Mouse (Mus musculus) small intestine, adult 2 months (tissue): ENCODE measurements around the gene Tmem223. TPM values are rescaled to one million over a fixed set of nuclear protein-coding genes. Genes with fewer than 3 reads are reported as not detected.
"Not testable (repeated sequence)": the region's sequence is repeated elsewhere in the genome, so short reads cannot be mapped to it uniquely, and the experiment has no call there.

Source experiments
- H3K27ac ChIP-seq: fragments of 200-500 bp; 2 replicates; pipeline ENCODE4 v1.5.1; 2012; ENCODE audit warnings: low read depth, low read length, control low read depth, inconsistent platforms; ENCODE audit not compliant: insufficient read depth
- H3K27me3 ChIP-seq: fragments of 200-500 bp; 2 replicates; pipeline ENCODE4 v1.6.1; 2012; ENCODE audit warnings: mild to moderate bottlenecking, moderate library complexity, low read length, inconsistent platforms; ENCODE audit not compliant: control insufficient read depth, insufficient read depth
- H3K36me3 ChIP-seq: fragments of 200-500 bp; 2 replicates; pipeline ENCODE4 v1.6.1; 2012; ENCODE audit warnings: mild to moderate bottlenecking, low read length, control low read depth, inconsistent platforms; ENCODE audit not compliant: control insufficient read depth, insufficient read depth
- H3K4me1 ChIP-seq: fragments of 200-500 bp; 2 replicates; pipeline ENCODE4 v1.6.1; 2012; ENCODE audit warnings: low read length, inconsistent platforms, mixed read lengths; ENCODE audit not compliant: control insufficient read depth, insufficient read depth, insufficient read length
- H3K4me3 ChIP-seq: fragments of 200-500 bp; 2 replicates; pipeline ENCODE4 v1.5.1; 2012; ENCODE audit warnings: low read depth, mild to moderate bottlenecking, control low read depth, inconsistent platforms, low read length, moderate library complexity
- CTCF ChIP-seq: fragments of 200-500 bp; IDR thresholded peaks from 2 replicates; pipeline ENCODE4 v1.5.1; 2012; ENCODE audit warnings: low read depth, mild to moderate bottlenecking, control low read depth, inconsistent platforms, low read length, moderate library complexity, mixed read lengths; ENCODE audit not compliant: insufficient replicate concordance, insufficient read length; ENCODE audit errors: extremely low read depth
- POLR2A ChIP-seq: fragments of 200-500 bp; IDR thresholded peaks from 2 replicates; pipeline ENCODE4 v1.6.1; 2012; ENCODE audit warnings: low read depth, mild to moderate bottlenecking, control low read depth, inconsistent platforms, low read length, moderate library complexity
- WGBS: fragments of 180-500 bp; shearing (Covaris S2); methylation state at CpG from one replicate; pipeline ENCODE4 v1.1.7; 2018; 5-methylcytosine and 5-hydroxymethylcytosine counted together
- polyA plus RNA-seq: library from polyadenylated mRNA; depleted of rRNA; stranded (reverse); fragments of >200 nt; gene quantifications from 2 replicates; pipeline ENCODE4 v1.2.3, GENCODE M21; 2012

The Tmem223 gene
- polyA plus RNA-seq, 1 experiment = 142 TPM

DNA sequence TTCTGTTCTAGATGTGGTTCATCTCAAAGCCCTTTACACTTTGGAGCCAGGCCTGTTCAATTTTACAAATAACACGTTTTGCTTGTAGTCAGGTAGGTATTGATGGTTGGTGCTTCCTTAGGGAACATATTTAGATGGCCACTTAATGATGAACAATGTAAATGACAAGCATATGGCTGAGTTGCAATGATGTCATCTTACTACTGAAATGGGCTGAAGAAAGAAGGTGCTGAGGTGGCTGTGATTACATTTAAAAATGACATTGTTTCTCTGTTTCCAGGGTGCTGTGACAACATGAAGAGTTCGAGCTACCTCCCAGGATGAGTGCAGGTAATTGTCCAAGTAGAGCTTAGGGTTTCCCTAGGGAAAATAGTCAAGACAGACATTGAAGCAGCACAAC lies 46.4 kb upstream of the Tmem223 start:
- Histone ChIP-seq H3K4me1 (no peaks in the 10 kb centered on the region; the same call in 1 of the 2 replicates), H3K27ac (no peak overlapping the region), H3K27me3 (no peaks in the 10 kb centered on the region), H3K4me3 (no peak overlapping the region), H3K36me3 (peaks cover 22% of the 10 kb centered on the region)
- WGBS = under 1% methylated on average over 2 of the region's 2 CpGs
- no peak for TF ChIP-seq CTCF
- TF ChIP-seq POLR2A = no peak

DNA sequence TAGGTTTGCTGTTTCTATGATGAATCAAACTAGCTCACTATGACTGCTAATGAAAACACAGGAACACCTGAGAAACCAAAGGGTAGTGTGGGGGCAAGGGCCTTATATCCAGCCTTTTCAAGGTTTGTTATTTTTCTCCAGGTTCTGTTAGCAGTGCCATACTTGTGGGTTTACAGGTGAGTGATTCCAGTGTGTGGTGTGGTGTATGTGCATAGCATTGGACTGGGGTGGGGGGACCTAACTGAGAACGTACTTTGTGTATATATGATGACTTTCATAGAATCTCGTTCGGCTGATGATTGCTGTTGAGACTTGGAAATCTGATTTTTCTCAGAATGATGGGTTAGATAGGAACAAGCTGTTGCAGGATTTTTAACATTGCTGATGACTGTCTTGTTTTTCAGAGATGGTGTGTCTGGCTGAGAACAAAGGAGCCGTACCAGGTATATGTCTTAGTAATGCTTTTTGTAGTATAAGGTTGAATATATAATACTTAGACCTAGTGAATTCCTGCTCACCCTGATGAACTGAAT lies 45.6 kb upstream of the Tmem223 start:
- H3K36me3 ChIP-seq = peaks cover 22% of the 10 kb centered on the region
- no peaks in the 10 kb centered on the region; the same call in 1 of the 2 replicates for H3K4me1 ChIP-seq
- H3K4me3 ChIP-seq = no peak overlapping the region
- 35% methylated on average over 4 of the region's 4 CpGs for WGBS
- no peak overlapping the region for H3K27ac ChIP-seq
- no peaks in the 10 kb centered on the region for H3K27me3 ChIP-seq
- TF ChIP-seq CTCF (no peak), POLR2A (no peak)

DNA sequence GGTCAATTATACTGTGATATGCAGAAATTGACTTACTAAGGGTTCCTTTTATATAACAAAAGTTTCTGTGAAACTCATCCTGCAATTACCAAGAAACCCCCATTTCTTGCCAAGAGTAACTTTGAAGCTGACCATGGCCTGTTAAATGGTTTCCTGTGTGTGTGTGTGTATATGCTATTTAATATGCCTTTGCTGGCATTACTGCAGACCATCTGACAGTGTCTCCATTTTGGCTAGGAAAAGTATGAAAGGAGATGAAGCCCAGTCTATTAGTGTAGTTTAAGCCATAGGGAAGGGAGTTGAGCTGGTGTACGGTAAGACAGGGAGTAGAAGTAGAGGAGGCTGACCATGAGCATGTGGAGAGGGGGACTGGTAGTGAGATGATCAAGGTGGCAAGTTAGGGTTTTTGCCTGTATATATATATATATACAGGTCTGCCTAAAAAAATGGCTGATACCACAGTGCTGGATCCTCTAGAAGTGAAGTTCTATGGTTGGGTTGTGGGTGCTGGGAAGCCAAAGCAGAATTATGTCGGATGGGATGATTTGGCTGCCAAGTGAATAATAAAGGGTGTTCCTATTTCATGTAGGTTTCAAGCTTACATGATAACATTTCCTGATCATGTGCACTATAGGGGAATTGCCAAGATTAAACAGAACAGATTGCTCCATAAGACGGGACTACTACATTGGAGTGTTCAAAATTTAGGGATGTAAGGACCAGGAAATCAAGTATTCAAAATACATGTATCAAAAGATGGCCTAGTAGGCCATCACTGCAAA lies 44.0 kb upstream of the Tmem223 start:
- Histone ChIP-seq H3K36me3 (peaks cover 22% of the 10 kb centered on the region), H3K27ac (no peak overlapping the region), H3K4me1 (no peaks in the 10 kb centered on the region; the same call in 1 of the 2 replicates), H3K4me3 (no peak overlapping the region), H3K27me3 (no peaks in the 10 kb centered on the region)
- 44% methylated on average over 3 of the region's 3 CpGs for WGBS
- TF ChIP-seq POLR2A (no peak), CTCF (no peak)

DNA sequence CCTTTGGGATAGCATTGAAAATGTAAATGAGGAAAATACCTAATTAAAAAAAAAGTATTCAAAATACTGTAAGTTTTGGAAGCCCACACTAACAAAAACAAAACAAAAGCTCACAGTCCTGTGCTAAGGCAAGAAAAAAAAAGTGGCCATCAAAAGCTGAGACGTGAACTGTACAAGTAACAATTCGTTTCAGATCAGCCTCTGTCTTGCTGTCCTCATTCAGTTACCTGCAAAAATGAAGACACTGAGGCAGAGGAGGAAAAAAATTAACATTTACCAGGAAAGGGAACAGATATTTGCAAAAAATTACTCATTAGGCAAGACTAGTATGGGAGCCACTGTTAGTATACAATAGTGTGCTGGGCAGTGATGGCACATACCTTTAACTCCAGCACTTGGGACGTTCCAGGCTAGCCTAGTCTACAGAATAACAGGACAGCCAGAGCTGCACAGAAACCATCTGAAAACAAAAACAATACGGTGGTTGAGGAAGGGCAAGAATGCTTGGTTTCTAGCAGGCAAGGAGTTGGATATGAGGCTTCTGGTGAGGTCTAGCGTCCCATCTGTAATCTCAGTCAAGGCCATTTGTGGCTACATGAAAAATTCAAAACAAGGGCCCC lies 43.2 kb upstream of the Tmem223 start:
- no peak overlapping the region for H3K4me3 ChIP-seq
- no peak for TF ChIP-seq CTCF
- no peak for TF ChIP-seq POLR2A
- 23% methylated on average over 5 of the region's 5 CpGs for WGBS
- no peaks in the 10 kb centered on the region for H3K27me3 ChIP-seq
- no peak overlapping the region for H3K27ac ChIP-seq
- H3K4me1 ChIP-seq = no peaks in the 10 kb centered on the region; the same call in 1 of the 2 replicates
- H3K36me3 ChIP-seq = peaks cover 22% of the 10 kb centered on the region

DNA sequence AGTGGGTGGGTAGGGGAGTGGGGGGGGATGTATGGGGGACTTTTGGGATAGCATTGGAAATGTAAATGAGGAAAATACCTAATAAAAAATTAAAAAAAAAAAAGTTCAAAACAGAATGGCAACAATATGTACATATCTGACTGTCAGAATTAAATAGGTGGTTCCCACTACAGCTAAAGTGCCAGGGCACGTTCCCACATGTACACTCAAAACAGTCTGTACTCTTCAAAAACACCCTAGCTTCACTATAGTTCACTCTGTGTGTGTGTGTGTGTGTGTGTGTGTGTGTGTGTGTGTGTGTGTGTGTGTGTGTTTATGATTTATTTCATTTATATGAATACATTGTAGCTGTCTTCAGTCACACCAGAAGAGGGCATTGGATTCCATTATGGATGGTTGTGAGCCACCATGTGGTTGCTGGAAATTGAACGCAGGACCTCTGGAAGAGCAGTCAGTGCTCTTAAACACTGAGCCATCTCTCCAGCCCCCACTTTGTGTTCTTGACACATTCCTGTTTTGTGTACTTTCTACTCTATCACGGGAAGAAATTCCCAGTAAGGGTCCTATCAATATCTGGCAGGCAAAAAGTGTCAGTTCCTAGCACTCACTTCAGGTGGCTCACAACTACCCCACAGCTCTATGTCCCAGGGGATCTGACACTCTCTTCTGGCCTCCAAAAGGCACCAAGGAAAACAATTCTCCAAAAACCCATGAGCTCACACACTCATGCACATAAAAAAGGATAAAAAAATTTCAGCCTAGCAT lies 42.3 kb upstream of the Tmem223 start:
- not testable (repeated sequence) for H3K4me3 ChIP-seq, H3K27ac ChIP-seq, H3K27me3 ChIP-seq, H3K4me1 ChIP-seq
- 42% methylated on average over 3 of the region's 3 CpGs for WGBS
- peaks cover 22% of the 10 kb centered on the region for H3K36me3 ChIP-seq

DNA sequence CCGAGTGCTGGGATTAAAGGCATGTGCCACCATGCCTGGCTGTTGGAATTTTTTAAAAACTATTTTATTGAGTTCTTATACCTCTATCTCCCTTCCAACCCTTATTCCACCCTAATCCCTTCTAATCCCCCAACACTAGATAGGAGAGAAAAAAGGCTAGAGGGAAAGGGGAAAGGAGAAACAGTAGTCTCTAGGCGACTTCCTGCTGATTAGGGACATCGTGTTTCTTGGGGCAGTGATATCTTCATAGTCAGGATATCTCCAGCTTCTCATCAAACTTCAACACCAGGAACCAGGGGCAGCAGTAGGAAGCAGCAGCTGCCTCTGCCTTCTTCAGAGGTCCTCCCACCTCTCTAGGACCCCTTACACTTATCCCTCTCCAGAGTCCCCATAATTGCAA lies 36.5 kb upstream of the Tmem223 start:
- TF ChIP-seq CTCF = no peak
- no peak for TF ChIP-seq POLR2A
- WGBS = 56% methylated on average over 3 of the region's 3 CpGs
- Histone ChIP-seq H3K4me1 (no peaks in the 10 kb centered on the region), H3K4me3 (no peak overlapping the region), H3K36me3 (peaks cover 5% of the 10 kb centered on the region), H3K27me3 (no peaks in the 10 kb centered on the region), H3K27ac (no peak overlapping the region)
